Mouse (Mus musculus) kidney, embryonic 16.5 days (tissue): Measurements from ENCODE around the gene Fmo6. TPM values are rescaled to one million over a fixed set of nuclear protein-coding genes. Genes with fewer than 3 reads are reported as not detected.

Experiments
- ATAC-seq: fragments of 200-750 bp; cut with Nextera tagmentation; 2 replicates; pipeline ENCODE4 v1.8.0; 2017; ENCODE audit warnings: moderate TSS enrichment; ENCODE audit not compliant: low FRiP score, low TSS enrichment
- H3K27ac ChIP-seq: fragments of 300-500 bp; sonication (generic); 2 replicates; pipeline ENCODE4 v1.5.1; 2014; ENCODE audit warnings: low read length
- H3K27me3 ChIP-seq: fragments of 300-500 bp; sonication (generic); 2 replicates; pipeline ENCODE4 v1.6.1; 2014; ENCODE audit warnings: low read length, control low read depth, mixed read lengths; ENCODE audit not compliant: insufficient read depth
- H3K36me3 ChIP-seq: fragments of 300-500 bp; sonication (generic); 2 replicates; pipeline ENCODE4 v1.6.1; 2014; ENCODE audit warnings: low read length, control low read depth, mixed read lengths; ENCODE audit not compliant: insufficient read depth
- H3K4me1 ChIP-seq: fragments of 300-500 bp; sonication (generic); 2 replicates; pipeline ENCODE4 v1.6.1; 2014; ENCODE audit warnings: low read length, control low read depth, mixed read lengths; ENCODE audit not compliant: insufficient read depth
- H3K4me2 ChIP-seq: fragments of 300-500 bp; sonication (generic); replicated peaks from 2 replicates; pipeline ENCODE4 v1.6.1; 2014; ENCODE audit warnings: low read depth, low read length
- H3K4me3 ChIP-seq: fragments of 300-500 bp; sonication (generic); 2 replicates; pipeline ENCODE4 v1.5.1; 2014; ENCODE audit warnings: mild to moderate bottlenecking, low read length
- H3K9ac ChIP-seq: fragments of 300-500 bp; sonication (generic); replicated peaks from 2 replicates; pipeline ENCODE4 v1.6.1; 2014; ENCODE audit warnings: low read length
- H3K9me3 ChIP-seq: fragments of 300-500 bp; sonication (generic); 2 replicates; pipeline ENCODE4 v1.6.1; 2016; ENCODE audit warnings: low read length, control low read depth
- WGBS: fragments of 180-500 bp; shearing (Covaris S2); extraction: QIAGEN DNeasy Blood & Tissue Kit; methylation state at CpG from one replicate; pipeline ENCODE4 v1.1.7; 2014; 5-methylcytosine and 5-hydroxymethylcytosine counted together
- polyA plus RNA-seq: library from polyadenylated mRNA; unstranded; fragments of >200 nt; fragmentation: Nextera tagmentation; extraction: Ambion mirVana; gene quantifications from 2 replicates; pipeline ENCODE4 v1.2.1, GENCODE M21; 2015

Gene Fmo6
- polyA plus RNA-seq, 1 experiment from 2014 or later = 0.20 TPM

DNA sequence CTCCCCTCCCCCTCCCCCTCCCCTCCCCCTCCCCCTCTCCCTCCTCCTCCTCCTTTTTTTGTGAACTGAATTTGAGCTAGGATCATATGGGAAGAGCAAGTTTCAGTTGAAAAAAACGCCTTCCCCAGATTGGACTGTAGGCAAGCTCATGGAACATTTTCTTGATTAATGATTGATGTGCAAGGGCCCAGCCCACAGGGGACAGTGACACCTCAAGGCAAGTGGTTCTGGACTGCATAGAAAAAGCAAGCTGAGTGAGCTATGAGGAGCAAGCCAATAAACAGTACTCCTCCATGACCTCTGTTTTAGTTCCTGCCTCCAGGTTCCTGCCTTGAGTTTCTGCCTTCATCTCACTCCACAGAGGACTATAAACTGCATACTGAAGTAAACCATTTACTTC is 12.2 kb downstream of the Fmo6 start:
- Histone ChIP-seq H3K36me3 (no peaks in the 10 kb centered on the region), H3K27me3 (no peaks in the 10 kb centered on the region), H3K9ac (no peak overlapping the region), H3K4me3 (no peak overlapping the region), H3K4me1 (no peaks in the 10 kb centered on the region), H3K27ac (no peak overlapping the region), H3K4me2 (no peak overlapping the region), H3K9me3 (no peaks in the 10 kb centered on the region)
- 79% methylated on average over 1 of the region's 1 CpGs for WGBS
- no peak for ATAC-seq

DNA sequence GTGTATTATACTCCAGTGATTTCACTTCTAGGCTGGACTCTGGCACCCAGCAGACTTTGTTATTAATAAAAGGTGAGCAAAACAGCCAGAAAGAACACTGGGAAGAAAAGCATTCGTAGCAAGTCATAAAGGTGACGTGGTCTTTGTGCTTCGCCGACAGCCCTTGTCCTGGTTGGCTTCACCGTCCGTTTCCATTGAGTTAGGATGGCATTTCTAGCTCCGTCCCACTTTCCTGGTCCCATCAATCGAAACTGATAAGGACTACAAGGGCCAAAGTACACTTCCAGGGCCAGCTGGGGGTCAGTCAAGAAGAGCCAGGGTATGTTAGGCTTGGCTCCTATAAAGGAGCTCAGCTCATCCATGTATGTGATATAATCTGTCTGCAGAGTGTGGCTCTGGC is 20.7 kb downstream of the Fmo6 start:
- 66% methylated on average over 8 of the region's 8 CpGs for WGBS
- H3K4me2 ChIP-seq = no peak overlapping the region
- ATAC-seq = no peak

DNA sequence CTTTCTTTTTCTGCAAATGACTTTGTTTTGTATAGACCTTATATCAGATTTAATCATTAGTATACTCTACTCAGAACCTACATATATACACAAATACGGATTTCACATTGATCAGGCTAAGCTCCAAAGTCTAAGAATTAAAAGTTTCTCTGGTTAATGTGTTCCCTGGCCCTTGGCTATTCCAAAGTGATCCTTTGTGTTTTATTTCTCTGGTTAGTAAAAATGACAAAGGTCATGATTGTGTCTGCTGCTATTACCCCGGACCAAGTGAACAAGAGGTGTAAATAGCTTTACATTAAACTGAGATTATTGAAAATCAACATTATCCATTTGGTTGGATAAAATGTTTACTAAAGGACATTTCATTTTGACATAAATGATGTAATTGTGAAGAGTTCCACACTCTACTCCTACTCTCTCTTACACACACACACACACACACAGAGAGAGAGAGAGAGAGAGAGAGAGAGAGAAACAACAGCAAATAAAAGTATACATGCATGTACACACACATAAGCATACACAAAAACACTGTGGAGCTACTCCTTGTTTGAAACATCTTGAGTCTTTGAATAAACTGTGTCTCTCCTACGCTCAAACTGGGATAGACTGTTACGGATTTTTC is 22.3 kb downstream of the Fmo6 start:
- Histone ChIP-seq H3K4me1 (no peaks in the 10 kb centered on the region), H3K27me3 (no peaks in the 10 kb centered on the region), H3K27ac (no peak overlapping the region), H3K4me3 (no peak overlapping the region), H3K9ac (no peak overlapping the region), H3K9me3 (no peaks in the 10 kb centered on the region), H3K4me2 (no peak overlapping the region), H3K36me3 (no peaks in the 10 kb centered on the region)
- ATAC-seq = no peak
- WGBS = 83% methylated on average over 4 of the region's 4 CpGs

More for the DNA sequence above, 20.7 kb downstream of the Fmo6 start:
- H3K4me1 ChIP-seq = no peaks in the 10 kb centered on the region
- no peaks in the 10 kb centered on the region for H3K27me3 ChIP-seq
- H3K27ac ChIP-seq = no peak overlapping the region
- no peak overlapping the region for H3K9ac ChIP-seq
- no peaks in the 10 kb centered on the region for H3K36me3 ChIP-seq
- no peaks in the 10 kb centered on the region for H3K9me3 ChIP-seq
- H3K4me3 ChIP-seq = no peak overlapping the region

DNA sequence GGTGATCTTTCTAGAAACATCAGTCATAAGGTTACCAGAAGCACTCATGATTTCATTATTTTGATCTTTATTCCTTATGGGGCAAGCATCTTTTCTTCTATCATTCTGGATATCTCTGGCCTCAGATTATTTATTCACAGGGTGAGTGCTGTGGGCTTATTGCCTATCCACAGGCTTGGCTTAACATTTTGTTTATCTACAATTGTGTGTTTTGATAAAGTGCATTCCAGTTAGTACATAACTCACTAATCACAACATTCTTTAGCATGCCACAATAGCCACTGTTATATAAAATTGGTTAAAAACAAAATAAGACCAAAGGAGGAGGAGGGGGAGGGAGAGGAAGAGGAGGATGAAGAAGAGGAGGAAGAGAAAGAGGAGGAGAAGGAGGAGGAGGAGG is 25.2 kb downstream of the Fmo6 start:
- H3K36me3 ChIP-seq = no peaks in the 10 kb centered on the region
- H3K27ac ChIP-seq = no peak overlapping the region
- H3K4me3 ChIP-seq = no peak overlapping the region
- H3K4me2 ChIP-seq = no peak overlapping the region
- no peaks in the 10 kb centered on the region for H3K4me1 ChIP-seq
- H3K27me3 ChIP-seq = no peaks in the 10 kb centered on the region
- ATAC-seq = no peak
- H3K9me3 ChIP-seq = no peaks in the 10 kb centered on the region
- H3K9ac ChIP-seq = no peak overlapping the region

DNA sequence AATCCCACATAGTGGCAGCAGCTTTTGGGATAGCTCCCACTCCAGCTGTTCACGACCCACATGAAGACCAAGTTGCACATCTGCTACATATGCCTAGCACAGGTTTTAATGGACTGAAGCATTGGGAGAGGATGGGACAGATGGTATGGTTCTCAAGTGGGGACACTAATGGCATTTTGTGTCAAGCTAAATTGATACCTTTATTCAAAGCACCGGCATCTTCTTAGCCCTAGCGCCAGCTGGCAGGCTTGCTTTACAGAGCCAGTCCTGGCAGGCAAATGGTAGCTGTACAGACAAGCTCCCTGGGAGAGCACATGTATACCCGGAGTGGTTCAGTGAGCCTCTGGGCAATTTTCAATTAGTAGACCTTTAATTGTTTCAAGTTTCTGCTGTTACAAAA is 35.4 kb downstream of the Fmo6 start:
- H3K9ac ChIP-seq = no peak overlapping the region
- no peaks in the 10 kb centered on the region for H3K36me3 ChIP-seq
- no peaks in the 10 kb centered on the region for H3K27me3 ChIP-seq
- H3K4me1 ChIP-seq = no peaks in the 10 kb centered on the region
- H3K9me3 ChIP-seq = no peaks in the 10 kb centered on the region
- WGBS = 47% methylated on average over 4 of the region's 4 CpGs
- no peak overlapping the region for H3K4me3 ChIP-seq
- H3K4me2 ChIP-seq = no peak overlapping the region
- no peak overlapping the region for H3K27ac ChIP-seq
- ATAC-seq = no peak

DNA sequence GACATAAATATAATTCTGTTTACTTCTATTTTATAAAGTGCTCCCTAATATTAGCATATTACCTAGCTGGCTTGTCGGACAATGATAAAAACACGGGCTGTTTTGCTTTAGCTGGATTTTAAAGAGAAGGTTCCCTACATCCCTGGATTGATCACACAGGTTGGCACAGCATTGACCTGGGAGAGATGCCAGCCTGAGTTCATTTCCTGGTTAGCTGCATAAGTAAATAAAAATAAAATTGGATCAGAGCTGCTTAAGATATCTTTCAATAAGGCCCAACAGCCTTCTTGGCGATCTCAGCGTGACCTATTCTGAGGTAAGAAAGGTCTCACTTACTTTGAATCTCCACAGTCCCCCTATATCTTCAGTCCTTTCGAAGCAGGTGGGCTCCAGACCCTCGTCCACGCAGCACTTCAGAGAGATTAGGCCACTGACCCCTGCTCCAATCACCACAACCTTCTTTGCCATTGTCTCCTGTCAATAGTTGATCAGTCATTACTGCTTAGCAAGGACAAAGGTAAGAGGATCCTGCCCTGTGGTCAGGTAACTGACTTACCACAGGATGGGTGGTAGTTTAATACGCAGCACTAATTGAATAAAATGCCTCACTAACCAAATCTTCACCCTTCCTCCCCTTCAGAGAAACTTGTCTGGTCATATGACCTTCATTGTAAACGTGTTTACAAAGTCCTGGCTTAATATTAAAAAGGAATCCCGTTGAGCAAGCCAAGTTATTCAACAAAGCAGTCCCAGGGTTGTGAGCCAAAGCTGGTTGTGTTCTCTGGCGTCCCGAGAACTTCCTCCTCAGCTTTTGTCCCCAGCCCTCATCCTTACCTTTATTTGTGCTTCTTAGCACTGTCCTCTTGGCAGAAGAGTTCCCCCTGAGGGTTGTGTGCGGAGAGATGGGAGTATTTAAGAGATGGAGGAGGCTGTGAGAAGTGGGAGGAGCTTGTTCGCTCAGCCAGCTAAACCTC is 39.2 kb downstream of the Fmo6 start, which contains the start of gene Fmo2:
Fmo2 (minus strand) TSS at position 889 of the 974 bp plus-strand sequence.
- ATAC-seq = peak; percentile 47
- Histone ChIP-seq H3K36me3 (no peaks in the 10 kb centered on the region), H3K4me3 (no peak within 1 kb of the TSS), H3K9ac (no peak within 1 kb of the TSS), H3K4me2 (no peak within 1 kb of the TSS; the same call in 1 of the 2 replicates), H3K27me3 (no peaks in the 10 kb centered on the region), H3K4me1 (0 out of 2 replicates have a peak, but pooled peaks cover 2% of the 10 kb centered on the region), H3K27ac (no peak within 1 kb of the TSS), H3K9me3 (no peaks in the 10 kb centered on the region)
- WGBS = 70% methylated on average over 14 of the region's 14 CpGs

DNA sequence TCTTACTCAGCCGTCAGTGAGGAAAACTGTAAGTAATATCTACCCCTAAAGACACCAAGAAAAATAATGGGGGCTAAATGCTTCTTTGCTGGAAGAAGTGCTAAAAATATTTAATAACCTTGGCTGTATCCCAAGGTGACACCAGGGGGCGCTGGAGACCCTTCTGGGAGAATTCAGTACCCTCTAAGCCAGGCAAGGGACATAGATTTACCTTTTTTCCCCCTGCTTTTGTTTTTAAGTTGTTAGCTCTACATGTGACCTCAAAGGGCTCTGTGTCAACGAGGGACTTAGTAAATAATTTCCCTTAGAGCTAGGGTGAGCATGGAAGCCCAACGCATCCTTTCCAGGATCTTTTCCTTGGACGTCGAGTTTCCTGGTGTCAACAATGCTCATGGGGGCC is 41.4 kb downstream of the Fmo6 start:
- ATAC-seq = peak; percentile 78
- no peak overlapping the region for H3K4me2 ChIP-seq
- no peaks in the 10 kb centered on the region for H3K27me3 ChIP-seq

DNA sequence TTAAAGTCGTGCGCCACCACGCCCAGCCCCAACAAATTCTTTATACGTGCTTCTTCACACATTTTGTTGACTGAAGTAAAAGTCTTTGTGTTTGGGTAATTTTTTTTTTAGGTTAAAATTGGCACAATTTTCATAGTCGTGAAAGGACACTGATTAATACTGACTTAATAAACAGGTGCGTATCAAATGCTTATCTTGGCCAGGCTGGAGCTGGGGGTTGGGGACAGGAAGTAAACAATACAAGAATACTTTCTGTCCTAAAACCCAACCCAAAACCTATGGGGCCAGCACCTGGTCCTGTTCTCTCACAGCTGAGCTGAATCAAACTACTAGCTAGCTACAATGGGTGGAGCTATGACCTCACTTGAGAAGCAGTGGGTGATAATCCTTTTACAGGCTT is 44.3 kb downstream of the Fmo6 start:
- 91% methylated on average over 6 of the region's 6 CpGs for WGBS
- Histone ChIP-seq H3K4me3 (no peak overlapping the region), H3K27ac (no peak overlapping the region), H3K27me3 (no peaks in the 10 kb centered on the region), H3K4me1 (0 out of 2 replicates have a peak, but pooled peaks cover 2% of the 10 kb centered on the region), H3K36me3 (no peaks in the 10 kb centered on the region), H3K4me2 (no peak overlapping the region), H3K9me3 (no peaks in the 10 kb centered on the region), H3K9ac (no peak overlapping the region)
- ATAC-seq = no peak

More for the DNA sequence above, 41.4 kb downstream of the Fmo6 start:
- 29% methylated on average over 6 of the region's 6 CpGs for WGBS
- Histone ChIP-seq H3K4me1 (0 out of 2 replicates have a peak, but pooled peaks cover 2% of the 10 kb centered on the region), H3K9ac (no peak overlapping the region), H3K9me3 (no peaks in the 10 kb centered on the region), H3K4me3 (no peak overlapping the region), H3K27ac (no peak overlapping the region), H3K36me3 (no peaks in the 10 kb centered on the region)

DNA sequence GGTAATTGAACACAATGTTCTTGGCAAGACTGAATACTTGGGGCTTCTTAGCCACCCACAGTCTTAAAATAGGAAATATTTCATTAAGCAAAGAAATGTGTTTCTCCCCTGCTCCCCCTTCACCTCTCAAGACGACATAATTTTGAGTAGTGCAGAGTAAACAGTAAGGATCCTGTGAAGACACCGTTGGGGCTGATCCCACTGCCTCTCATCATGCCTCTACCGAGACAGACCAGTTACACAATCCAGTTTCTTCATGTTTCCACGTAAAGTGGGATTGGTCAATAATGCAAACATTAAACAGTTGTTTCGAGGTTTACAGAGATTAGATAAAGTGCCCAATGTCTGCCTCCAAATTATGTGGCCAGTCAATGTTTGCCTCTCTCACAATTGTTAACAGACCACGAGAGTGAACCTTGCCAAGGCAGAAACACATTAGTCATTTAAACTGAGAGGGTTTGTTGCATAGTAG is 45.3 kb downstream of the Fmo6 start:
- ATAC-seq = no peak
- no peaks in the 10 kb centered on the region for H3K9me3 ChIP-seq
- H3K27ac ChIP-seq = no peak overlapping the region
- H3K4me3 ChIP-seq = no peak overlapping the region
- no peaks in the 10 kb centered on the region for H3K27me3 ChIP-seq
- H3K36me3 ChIP-seq = no peaks in the 10 kb centered on the region
- H3K4me1 ChIP-seq = 0 out of 2 replicates have a peak, but pooled peaks cover 2% of the 10 kb centered on the region
- no peak overlapping the region for H3K9ac ChIP-seq
- 71% methylated on average over 6 of the region's 6 CpGs for WGBS
- no peak overlapping the region for H3K4me2 ChIP-seq

DNA sequence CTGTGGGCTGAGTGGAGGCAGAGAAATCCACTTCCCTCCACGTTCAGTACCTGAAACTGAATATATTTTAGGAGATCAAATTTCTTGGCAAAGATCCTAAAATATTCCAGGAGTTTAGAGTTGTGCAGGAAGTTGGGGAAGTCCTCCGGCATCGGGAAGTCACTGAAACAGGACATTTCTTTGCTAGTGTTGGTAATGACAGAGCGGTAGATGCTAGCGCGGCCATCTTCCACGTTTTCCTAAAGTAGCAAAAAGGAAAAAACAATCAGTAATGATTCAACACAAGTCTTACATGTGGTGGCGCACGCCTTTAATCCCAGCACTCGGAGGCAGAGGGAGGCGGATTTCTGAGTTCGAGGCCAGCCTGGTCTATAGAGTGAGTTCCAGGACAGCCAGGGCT is 48.7 kb downstream of the Fmo6 start:
- 78% methylated on average over 12 of the region's 12 CpGs for WGBS
- Histone ChIP-seq H3K4me3 (no peak overlapping the region), H3K27ac (no peak overlapping the region), H3K36me3 (no peaks in the 10 kb centered on the region), H3K4me2 (no peak overlapping the region), H3K9me3 (no peaks in the 10 kb centered on the region), H3K9ac (no peak overlapping the region), H3K4me1 (no peaks in the 10 kb centered on the region), H3K27me3 (no peaks in the 10 kb centered on the region)
- no peak for ATAC-seq
